Mouse (Mus musculus): ENCODE results near the gene Mpnd.

The Mpnd gene

DNA sequence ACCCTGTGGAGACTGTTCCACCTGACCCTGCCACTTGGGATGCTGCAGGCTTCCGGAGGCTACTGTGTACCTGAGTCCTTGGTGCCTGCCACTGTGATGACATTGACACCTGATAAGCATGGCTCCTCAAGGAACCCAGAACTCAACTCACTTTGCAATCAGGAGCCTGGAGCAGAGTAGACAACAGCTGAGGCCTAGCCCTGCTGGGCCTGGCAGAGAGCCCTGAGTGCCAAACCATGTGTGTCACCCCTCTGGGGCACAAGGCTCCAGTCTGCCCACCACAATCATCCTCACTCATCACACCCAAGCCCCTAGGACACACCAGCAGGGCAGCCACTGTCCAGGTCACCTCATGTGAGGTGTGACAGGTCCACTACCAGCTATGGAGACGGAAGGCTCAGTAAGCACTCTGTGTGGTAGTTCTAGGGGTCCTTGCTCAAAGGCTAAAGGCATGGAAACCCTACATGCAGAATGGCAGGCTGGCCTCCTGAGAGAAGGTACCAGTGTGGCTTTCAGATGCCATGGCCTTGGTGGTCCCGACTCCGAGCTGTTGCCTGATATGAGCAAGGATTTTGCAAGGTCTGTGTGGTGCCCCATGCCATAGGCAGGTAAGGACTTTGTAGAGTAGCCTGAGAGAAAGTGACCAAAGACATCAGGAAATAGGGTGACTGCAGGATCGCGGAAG, 15.0 kb downstream of the Mpnd start:
- no peak for DNase-seq (ENCODE audit: low read depth, low spot score)

GRCm38 (mm10) chr17:56021161-56021910, 15.8 kb downstream of the Mpnd start:
- no peak for DNase-seq (ENCODE audit: low read depth, low spot score)

GRCm38 (mm10) chr17:56022131-56022988, 16.8 kb downstream of the Mpnd start:
- no peak for DNase-seq (ENCODE audit: low read depth, low spot score)

GRCm38 (mm10) chr17:56022989-56023290, 17.4 kb downstream of the Mpnd start:
- DNase-seq (ENCODE audit: low read depth, low spot score), result no peak

DNA sequence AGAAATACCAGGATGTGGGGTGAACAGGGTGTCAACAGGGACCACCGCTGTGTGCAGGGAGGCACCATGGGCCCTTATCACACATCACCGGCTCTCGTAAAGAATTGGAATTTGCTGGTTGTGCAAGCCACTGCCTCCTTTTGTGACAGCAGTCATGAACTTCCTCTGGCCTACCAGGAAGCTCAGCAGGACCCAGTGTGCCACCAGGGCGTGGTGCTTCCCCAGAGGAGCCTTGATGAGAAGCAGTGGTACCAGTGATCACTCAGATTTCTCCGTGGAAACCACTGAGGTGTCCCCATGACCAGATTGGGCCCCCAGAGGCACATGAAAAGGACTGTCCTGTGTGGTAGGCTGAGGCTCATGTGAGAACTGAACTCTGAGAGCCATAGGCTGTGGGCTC, 17.9 kb downstream of the Mpnd start:
- no peak for DNase-seq (ENCODE audit: low read depth, low spot score)

- DNase-seq (ENCODE audit: low read depth, low spot score), result no peak
These were observed 19.0 kb downstream of the Mpnd start for GRCm38 (mm10) chr17:56024476-56024875.

GRCm38 (mm10) chr17:56024931-56025330, 19.4 kb downstream of the Mpnd start:
- DNase-seq (ENCODE audit: low read depth, low spot score), result no peak

DNA sequence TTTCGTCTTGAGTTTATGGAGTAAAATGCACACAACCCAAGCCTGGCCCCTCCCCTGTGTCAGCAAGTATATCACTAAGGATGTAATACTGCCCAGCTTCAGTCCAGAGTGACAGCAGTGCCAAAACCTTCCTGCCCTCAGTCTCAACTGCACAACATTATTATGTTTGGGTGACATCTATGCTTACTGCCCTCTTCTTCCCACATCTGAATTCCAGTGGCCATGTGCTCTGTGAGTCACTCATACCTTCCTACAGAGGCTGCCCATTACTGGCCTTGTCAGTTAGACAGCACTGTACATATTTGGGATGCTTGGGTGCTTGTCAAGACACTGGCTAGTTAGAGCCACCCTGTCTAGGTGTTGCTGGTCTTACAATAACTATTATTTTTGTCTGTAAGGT, 20.8 kb downstream of the Mpnd start:
- DNase-seq (ENCODE audit: low read depth, low spot score), result no peak

GRCm38 (mm10) chr17:56026881-56027280, 21.4 kb downstream of the Mpnd start:
- no peak for DNase-seq (ENCODE audit: low read depth, low spot score)

DNA sequence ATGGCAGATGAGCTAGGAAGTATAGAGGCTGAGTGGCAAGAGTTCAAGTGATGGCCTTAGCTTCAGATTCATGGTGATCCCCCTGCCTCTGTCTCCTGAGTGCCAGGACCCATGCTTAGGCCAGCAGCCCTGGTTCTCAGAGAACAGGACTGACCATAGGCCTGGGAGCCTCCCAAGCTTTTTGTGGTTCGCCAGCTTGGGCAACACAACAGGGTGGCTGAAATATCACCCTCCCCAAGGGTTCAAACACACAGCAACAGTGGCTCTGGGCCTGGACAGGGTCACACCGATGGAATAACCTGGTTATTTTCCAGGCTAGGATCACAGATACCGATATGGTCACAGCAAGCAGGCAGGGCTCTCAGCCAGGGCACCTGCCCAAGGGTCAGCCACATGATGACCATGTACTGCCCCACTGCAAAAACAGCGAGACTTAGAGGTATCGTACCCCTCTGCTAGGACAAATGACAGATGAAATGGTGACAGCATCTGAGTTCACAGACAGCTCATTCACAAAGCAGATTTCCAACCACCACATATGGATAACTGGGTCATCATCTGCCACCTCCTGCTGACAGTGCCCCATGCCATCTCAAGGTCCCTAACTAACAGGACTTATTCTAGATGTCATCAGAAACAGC, 22.4 kb downstream of the Mpnd start:
- DNase-seq (ENCODE audit: low read depth, low spot score), result no peak

- DNase-seq (ENCODE audit: low read depth, low spot score), result no peak
These were observed 24.8 kb downstream of the Mpnd start for GRCm38 (mm10) chr17:56030238-56030870.

DNA sequence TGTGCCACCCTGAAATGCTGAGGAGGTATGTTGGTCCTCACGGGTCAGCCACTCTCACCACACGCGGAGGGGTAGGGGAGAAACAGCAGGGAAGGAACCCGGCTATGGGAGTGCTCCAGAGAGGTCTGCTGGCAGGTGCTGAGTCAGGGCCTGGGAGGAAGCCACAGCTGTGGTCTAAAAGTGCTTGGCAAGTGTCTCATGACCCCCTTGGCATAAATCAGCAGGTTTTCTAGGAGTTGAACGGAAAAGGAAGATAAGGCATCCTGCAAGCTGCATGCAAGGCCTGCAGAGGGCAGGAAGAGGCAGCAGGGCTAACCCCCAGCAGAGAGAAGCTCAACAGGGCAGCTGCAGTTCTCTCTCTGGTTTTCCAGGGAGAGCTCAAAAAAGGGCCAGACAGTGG, 25.4 kb downstream of the Mpnd start:
- DNase-seq (ENCODE audit: low read depth, low spot score), result no peak

- DNase-seq (ENCODE audit: low read depth, low spot score), result no peak
These were observed 25.9 kb downstream of the Mpnd start for GRCm38 (mm10) chr17:56031431-56031830.

DNA sequence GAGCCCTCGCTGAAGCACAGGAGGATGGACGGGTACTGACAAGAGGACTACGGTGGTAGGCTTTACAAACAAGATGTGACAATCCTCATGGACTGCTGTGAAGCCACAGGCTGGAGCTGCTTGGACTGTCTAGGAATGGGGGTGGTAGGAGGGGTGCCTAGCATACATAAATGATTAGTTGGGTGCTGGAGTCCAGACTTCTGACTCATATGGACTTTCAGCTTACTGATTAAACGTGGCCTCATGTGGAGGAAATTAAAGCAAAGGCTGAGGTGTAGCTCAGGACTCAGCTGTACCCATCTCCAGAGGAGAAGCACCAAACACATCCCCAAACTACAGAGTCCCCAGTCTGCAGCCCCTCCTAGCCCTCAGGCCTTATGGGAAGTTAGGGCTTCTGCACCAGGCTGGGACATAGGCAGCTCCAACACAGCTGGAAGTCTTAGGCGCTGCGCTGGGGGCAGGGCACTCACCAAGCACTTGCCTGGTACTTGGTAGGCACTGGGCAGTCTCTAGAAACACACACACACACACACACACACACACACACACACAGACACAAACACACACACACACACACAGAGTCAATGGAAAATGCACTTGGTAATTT, 26.7 kb downstream of the Mpnd start:
- no peak for DNase-seq (ENCODE audit: low read depth, low spot score)

DNA sequence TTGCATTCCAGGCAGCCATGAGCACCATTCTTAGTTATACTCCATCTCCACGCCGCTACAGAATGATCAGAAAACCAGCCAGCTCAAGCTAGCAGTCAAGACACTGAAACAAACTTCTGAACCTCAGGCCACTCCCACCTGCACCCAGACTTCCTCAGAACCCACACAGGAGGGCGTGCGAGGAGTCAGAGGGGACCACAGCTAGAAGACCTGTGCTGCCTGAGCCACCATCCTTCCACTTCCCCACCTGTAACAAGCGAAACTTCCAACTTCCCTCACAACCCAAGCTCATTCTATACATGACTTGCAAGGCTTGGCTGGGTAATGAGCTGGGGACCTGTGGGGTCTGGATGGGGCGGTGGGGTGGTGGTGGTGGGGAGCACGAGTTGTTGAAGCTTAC, 27.3 kb downstream of the Mpnd start:
- no peak for DNase-seq (ENCODE audit: low read depth, low spot score)

- no peak for DNase-seq (ENCODE audit: low read depth, low spot score)
These were observed 28.7 kb downstream of the Mpnd start for GRCm38 (mm10) chr17:56034040-56034725.

DNA sequence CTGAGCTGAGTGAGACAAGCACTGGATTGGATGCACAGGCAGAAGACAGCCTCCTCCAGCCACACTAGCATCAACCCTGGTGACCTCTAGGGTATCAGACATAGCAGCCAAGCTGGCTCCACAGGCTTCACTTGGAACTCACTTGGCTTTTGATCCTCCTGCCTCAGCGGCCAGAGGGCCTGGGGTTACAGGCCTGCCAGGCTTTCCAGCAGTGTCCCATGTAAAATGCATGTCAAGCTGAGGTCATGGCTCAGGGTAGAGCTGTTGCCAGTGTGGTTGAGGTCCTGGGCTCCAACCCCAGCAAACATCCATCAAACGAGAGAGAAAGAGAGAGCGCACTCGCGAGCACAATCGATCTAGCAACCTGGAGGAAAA, 29.2 kb downstream of the Mpnd start:
- no peak for DNase-seq (ENCODE audit: low read depth, low spot score)

DNA sequence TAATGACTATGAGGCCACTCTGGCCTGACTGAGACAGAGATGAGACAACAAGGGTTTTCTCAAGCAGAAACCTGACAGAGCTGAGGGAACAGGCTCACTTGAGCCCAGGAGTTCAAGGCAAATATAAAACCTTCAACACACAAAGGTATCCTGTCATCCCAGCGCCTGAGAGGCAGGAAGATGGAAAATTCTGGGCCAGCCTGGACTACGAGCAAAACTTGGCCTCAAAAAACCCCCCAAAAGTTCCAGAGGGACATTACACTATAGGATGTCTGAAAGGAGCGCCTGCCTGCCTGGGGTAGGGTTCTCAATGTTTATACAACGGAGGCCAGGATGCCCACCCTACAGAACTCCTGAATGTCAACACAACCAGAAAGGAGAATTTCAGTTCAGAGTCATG, 29.7 kb downstream of the Mpnd start:
- DNase-seq (ENCODE audit: low read depth, low spot score), result no peak

- DNase-seq (ENCODE audit: low read depth, low spot score), result peak; percentile 99
These were observed 30.8 kb downstream of the Mpnd start, which contains the start of gene Sh3gl1 for GRCm38 (mm10) chr17:56036176-56036900. TSS of gene Sh3gl1 (minus strand) at chr17:56036635.

GRCm38 (mm10) chr17:56036901-56037287, 31.4 kb downstream of the Mpnd start:
- no peak for DNase-seq (ENCODE audit: low read depth, low spot score)

Measured in forelimb bud, embryonic 11.5 days (tissue).